Mouse (Mus musculus) ES-Bruce4 (cell line): ENCODE results near the gene Tdo2.

Source experiments
- CTCF ChIP-seq: IDR thresholded peaks from one replicate; pipeline ENCODE4 v1.8.1; 2011; ENCODE audit warnings: low read depth, low read length
- POLR2A ChIP-seq: IDR thresholded peaks from one replicate; pipeline ENCODE4 v1.8.1; 2011; ENCODE audit warnings: low read length; ENCODE audit not compliant: insufficient read depth

DNA sequence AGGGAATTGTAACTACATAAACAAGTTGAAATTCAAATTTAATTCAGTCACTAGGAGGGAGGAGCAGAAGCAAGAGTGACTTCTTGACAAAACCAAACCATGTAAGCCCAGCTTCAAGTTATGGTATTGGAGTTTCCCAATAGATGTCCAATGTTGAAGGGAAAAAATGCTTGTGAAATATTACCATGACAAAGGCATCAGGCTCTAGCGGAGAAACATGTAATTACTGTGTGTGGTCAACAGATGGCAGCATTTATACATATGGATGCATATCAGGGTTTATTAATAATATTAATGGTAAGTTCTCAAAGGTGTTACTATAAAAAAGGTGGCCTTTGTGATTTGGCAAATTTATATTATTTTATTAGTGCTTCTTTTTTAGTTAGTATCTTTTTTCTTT is 20.0 kb upstream of the Tdo2 start:
- TF ChIP-seq CTCF (no peak), POLR2A (no peak)
